Mouse (Mus musculus) adrenal gland, adult 18-20 months (tissue): Measurements from ENCODE around the gene Tbxa2r. TPM values are rescaled to one million over a fixed set of nuclear protein-coding genes. Genes with fewer than 3 reads are reported as not detected.

Source experiments
- DNase-seq, 2 experiments: peaks; one replicate each; pipeline ENCODE4 v3.0.0; 2021 to 2022; ENCODE audit warnings: low spot score in 2 of 2
- long read RNA-seq, 2 experiments: library from polyadenylated mRNA; stranded (forward); transcript quantifications; one replicate each; pipeline ENCODE4 v2.0.0; 2021
- total RNA-seq, 2 experiments: library from RNA; stranded (reverse); gene quantifications; 1 replicate in 1 of 2; 2 replicates in 1 of 2; pipeline ENCODE4 v1.2.3; 2021

Tbxa2r gene
- total RNA-seq, result 10 to 100 TPM; 23.3 to 29.2 TPM
- long read RNA-seq, experiment 1, transcript Tbxa2r-201 (3 exons, 1,765 nt), result major isoform, 25 of 27 reads
- long read RNA-seq, experiment 1, partial matches to known transcripts, result 1 of 27 reads
- long read RNA-seq, experiment 1, other reads (novel, unspliced or antisense), result 0 of 27 reads
- long read RNA-seq, experiment 2, transcript Tbxa2r-202 (4 exons, 1,919 nt), result minor isoform, 6 of 149 reads
- long read RNA-seq, experiment 2, transcript Tbxa2r-201 (3 exons, 1,765 nt), result major isoform, 121 of 149 reads
- long read RNA-seq, experiment 2, partial matches to known transcripts, result 16 of 149 reads
- long read RNA-seq, experiment 2, other reads (novel, unspliced or antisense), result 6 of 149 reads

DNA sequence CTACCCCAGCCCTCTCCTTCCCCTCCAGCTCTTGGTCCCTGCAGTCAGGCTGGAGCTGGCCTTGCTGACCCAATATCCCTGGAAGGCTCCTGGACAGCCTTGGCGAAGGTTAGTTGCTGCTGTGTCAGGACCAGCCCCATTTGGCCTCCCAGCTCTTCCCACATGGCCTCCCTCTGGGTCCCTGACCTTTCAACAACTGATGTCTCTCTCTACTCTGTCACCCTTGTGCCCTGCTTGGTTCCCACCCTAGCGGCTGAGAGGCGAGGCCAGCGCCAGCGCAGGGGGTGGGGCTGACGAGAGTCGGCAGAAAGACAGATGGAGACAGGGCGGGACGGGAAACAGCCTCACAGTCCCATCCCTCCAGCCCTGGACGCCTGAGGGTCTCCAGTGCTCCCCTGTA is at the start of gene Tbxa2r:
Gene Tbxa2r (plus strand): TSS at position 346 of the 400 bp plus-strand sequence.
- DNase-seq, result peak; percentile 72 to 74

DNA sequence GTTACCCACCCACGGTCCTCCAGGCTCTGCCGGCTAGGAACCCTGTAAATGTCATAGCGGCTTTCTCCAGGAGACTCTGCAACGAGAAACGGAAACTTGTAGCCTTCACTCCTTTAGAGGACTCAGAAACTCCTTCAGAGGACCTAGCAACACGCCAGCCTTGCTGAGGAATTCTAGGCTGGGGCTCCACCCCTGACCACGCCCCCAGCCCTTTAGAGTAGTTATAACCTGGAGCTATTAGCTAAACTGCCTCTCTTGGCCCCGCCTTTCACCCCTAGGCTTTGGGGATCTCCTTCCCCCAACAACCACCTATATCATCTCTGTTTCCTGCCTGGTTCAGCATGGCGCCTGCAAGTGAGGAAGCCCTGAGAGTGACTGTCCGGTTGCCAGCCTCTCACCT is 49.0 kb upstream of the Tbxa2r start:
- no peak for DNase-seq

DNA sequence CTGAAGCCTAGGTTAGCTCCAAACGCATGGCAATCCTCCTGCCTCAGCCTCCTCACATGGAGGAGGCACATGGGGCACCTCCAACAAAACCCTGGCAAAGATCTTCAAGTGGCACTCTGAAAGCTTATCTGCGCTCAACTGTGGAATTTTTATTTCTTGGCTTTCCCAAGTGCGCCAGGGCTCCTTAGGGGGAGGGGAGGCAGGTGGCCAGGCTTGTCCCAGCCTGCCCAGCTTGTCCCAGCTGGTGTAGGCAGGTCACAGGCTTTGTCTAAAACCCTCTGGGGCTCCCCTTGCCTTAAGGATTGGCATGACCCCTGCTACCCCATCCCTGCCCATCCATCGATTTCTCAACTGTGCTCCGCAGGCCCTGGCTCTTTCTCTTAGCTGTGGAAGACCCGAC is 44.3 kb upstream of the Tbxa2r start:
- no peak for DNase-seq

DNA sequence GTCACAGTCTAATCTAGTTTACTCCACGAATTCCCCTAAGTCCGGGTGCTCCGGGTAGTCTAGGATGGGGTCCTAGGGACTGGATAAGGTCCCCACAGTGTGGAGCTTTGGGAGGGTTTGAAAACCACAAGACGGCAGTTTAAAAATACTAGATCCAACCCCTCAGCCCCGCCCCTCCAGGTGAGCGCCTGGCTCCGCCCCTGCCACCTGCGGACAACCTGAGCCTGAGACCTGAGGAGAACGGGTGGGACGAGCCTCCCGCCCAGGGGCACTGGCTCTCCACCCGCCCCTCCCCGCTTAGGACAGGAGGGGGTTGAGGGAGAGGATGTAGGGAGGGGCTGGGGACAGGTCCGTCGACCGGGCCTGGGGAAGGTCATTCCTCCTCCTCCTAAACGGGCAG is 43.8 kb upstream of the Tbxa2r start:
- no peak for DNase-seq

DNA sequence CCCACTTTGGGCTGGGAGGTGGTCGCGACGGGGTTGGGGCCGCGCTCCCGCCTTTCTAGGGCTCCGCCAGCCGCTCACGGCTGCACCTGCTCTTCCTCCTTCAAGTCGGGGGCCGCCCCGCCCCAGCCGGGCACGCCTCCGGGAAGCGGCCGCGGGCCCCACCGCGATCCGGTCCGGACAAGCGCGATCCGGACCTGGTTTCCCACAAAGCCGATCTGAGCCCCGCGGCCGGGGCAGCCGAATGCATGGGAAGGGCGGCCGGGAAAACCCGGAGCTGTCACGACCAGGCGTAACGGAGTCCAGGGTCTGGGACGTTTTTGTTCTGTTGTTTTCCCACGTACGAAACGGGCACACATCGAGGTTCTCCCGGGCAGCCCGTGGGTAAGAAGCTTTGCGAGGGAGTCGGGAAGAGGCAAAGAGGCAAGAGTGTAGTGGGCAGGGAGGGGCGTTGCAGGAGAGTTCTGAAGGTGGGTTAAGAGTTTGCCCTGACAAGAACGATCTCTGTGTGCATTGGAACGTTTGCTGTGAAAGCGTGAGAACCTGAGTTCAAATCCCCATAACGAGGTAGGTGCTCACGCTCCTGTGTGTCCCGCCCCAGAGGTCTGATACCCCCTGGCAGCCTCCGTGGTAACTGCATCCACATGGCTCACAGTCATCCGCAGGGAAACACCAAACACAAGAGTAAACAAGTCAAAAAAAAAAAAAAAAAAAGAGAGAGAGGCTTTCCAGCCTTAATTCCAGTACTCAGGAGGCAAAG is 42.7 kb upstream of the Tbxa2r start:
- peak; percentile 84 to 92 for DNase-seq

DNA sequence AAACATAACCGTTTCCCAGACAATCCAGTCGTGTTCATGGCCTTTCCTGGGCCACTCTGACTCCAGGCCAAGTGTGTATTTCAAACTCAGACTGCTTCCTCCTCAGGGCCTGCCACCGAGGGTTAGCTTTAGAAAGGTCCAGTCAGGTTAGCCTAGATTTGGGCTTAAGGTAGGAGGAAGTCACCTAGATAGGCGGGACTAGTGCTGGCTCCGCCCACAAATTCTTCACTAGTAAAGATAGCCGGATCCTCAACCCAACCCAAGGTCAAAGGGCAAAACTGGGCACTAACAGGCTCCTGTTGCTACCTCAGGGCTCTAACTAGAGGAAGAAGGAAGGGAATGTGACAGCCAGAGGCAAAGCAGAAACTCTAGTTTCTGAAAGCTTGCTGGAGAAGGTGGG is 41.9 kb upstream of the Tbxa2r start:
- DNase-seq, result no peak

DNA sequence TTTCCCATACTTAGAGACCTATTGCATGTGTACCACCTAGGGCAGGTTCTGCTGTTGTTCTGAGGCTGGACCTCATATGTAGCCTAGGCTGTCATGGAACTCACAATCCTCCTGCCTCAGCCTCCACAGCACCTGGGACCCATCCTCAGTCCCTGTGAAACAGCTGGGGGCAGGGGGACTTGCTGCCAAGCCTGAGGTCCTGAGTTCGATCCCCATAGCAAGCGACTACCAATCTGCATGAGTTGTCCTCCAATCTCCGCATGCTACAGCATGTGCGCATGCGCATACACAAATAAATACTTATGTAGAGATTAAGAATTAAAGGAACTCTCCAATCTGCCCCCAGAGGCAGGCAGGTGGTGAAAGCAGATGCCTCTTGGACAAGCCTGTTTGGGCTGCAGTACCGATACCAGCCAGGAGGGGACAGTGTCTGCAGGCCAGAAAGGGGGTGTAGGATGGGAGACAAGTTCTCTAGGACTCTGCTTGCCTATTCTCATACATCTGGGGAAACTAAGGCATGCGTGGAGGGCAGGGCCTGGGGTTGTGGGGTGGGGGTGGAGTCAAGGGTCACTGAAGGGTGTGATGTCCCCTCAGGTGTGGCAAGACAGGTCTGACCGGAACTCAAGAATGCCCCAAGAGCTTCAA is 40.9 kb upstream of the Tbxa2r start:
- peak in 1 of 2 experiments; percentile 60 for DNase-seq

DNA sequence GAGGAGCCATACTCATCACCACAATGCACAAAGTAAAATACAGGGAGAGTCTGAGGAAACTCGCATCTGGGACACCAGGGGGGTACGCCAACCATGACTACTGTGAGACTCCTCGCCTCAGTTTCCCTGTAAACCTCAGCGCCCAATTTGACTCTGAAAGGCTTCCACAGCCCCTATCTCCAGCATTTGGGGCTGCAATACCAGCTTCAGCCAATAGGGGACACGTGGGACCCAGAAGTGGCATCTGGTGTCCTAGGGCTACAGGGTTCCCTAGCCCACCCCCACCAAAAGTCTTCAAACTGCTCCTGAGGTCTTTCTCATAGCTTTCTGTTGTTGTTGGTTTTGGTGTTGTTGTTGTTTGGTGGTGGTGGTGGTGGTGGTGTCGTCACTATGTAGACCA is 39.9 kb upstream of the Tbxa2r start:
- DNase-seq, result peak in 1 of 2 experiments; percentile 49

DNA sequence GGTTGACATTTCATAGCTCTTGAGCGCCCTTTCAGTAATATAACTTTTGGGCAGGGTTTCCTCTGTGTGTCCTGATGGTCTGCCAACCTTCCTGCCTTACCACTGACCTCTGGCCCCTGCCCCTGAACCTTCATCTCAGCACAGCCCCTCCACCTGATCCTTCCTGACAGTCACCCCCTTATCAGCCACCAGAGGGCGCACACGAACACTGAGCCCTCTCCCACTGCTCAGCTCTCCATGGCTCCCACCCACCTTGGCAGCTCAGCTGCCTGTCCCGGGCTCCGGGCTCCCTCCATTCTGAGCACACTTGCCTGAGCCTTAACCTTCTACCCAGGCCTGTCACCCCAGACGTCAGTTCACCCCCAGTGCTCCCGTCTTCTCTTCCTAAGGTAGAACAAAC is 39.3 kb upstream of the Tbxa2r start:
- peak; percentile 57 to 68 for DNase-seq

DNA sequence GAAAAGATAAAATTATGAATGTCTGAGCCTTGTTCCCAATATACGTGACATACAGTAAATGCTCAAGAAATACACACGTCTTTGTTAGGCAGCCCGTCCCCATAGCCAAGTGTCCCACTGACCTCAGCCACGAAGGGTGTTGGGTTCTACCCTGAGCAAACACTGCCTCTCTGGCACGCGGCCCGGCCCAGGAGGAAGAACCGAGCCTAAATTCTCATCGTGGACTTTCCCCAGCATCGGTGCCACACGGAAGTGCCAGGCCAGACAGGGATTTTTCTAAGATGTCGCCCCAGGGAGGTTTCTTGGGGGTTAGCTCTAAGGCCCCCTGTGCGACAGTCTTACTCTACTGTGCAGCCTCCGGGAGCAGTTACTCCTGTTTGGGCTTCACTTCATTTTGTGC is 38.7 kb upstream of the Tbxa2r start:
- no peak for DNase-seq

DNA sequence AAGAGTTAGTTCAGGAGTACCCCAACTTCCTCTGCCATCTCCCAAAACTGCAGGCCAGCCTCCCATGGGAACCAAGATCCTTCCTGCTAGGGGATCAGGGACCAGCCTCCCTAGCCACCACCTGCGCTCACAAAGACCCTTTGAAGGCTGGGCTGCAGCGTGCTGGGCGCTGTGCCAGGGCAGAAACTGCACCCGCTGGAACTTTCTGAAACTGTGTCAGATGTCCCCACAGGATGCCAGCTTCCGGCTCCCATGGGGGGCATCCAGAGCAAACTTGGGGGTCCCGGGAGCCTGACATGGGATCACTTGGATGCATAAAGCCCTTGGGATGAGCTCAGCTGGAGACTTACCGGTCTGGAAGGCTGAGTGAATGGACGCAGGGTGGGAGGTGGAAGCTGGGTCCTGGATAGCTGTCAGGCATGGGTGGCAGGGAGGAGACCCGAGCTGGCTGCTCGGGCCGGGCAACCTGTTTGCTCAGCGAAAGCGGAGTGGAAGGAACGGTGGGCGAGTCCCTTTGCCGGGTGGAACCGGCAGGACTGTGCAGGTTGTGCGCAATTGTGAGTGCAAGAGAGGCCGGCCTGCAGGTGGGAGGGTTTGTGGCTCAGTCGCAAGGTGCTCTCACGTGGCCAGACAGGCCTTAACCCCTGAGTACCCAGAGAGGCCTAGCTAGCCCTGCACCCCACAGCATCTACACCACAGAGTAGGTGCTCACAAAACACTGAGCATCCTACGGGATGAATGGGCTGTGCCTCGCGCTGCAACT is 37.7 kb upstream of the Tbxa2r start:
- DNase-seq, result no peak

DNA sequence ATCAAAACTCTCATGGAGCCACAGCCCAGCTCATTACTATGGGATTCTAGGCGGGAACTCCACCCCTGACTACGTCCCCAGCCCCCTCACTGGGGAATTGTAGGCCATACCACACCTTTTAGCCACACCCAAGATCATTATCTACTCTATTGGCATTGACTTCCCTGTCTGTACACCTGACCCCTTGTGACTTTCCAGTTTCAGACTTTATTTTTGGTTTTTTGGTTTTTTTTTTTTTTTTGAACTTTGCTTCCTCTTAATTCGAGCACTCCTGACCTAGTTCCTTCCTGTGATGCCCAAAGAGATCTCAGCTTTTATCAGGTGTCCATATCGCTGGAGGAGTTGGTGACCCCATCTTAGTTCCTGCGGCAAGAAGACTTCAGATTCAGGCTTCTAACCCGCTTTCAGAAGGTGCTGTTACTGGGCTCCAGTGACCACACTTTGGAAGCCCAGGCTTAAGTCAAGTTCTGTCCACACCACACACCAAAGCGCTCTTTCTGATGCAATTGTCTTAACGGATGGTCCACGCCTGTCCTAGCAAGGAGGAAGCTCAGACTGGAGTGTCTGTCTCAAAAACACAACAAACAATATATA is 36.9 kb upstream of the Tbxa2r start, which contains the start of gene Tjp3:
Gene Tjp3 (minus strand): TSS at position 71 of the 594 bp plus-strand sequence.
- DNase-seq, result no peak

DNA sequence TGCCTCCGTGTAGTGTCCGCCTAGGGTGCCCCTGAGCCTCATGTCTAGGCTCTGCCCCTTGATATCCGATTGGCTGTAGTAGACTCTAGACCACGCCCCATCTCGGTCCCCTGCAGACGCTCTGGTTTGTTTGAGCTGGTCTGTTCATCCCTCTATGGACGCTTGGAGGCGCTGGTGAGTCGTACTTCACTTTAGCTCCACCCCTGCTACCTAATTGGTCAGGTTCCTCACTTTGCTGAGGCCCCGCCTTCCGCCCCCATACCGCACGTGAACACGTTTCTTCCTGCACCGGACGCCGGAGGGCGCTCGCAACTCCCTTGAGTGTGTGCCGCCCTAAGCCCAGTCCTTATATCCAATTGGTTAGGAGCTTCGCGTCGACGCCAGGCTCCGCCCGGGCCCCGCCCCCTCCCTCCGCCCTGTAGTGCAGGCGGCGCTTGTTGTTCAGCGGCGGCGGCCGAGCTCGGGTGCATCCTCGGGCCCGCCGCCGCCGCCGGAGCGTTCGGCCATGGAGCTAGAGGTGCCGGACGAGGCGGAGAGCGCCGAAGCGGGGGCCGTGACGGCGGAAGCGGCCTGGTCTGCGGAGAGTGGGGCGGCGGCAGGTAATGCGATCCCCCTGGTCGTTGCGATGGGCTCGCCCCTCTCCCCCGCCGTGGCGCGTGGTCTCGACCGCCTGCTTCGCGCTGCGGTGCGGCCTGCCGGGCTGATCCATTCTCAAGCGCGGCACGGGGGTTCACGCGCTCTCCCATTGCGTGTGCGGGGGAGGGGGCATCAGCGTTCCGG is 35.8 kb upstream of the Tbxa2r start, which contains the start of gene Pip5k1c:
Gene Pip5k1c (plus strand): TSS at position 410 of the 780 bp plus-strand sequence.
- DNase-seq, result peak; percentile 97

DNA sequence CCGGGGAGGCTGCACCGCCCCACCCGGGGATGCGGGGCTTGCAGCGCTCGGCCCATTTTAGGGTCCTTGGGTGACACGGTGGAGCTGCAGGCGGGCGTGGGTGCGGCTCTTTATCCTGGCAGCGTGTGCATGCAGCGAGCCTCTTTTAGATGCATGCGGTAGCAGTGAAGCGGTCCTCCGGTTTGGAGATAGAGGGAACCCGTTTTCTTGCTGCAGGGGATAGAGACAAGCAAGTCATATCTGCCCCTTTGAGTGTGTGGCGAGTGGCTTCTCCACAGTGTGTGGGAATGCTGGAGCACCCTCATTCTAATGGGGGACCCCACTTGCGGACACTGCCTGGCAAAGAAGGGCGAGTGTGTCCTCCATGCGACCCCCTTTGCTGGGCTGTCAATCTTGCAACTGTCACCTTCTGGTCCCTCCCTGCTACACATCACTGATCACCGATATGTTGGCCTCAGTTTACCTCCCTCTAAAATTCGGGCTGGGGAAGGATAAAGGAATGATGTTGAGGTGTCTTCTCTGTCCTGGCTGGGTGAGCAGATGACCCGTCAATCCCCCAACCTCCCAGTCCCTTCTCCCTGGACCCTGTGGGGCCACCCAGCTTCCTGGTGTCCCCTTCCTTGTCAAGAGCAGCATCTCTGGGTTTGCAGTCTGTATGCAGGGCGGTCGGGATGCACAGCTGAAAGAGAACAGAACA is 35.0 kb upstream of the Tbxa2r start:
- DNase-seq, result no peak

DNA sequence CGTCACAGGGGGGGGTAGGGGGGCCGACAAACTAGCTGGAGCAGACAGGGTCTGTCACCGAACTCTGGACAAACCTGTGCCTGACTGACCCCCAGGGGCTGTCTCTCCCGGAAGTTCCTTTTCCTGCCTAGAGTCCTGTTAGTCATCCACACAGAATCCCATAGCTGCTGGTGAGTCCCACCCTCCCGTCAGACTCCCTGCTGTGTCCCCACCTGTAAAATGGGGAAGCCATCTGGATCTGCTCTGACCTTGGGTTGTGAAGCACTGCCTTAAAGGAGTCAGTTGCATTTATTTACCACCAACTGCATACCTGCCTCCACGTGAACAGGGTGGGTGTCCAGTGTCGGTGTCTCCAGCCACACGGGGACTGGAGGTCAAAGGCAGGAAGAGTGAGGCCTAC is 34.1 kb upstream of the Tbxa2r start:
- DNase-seq, result no peak

DNA sequence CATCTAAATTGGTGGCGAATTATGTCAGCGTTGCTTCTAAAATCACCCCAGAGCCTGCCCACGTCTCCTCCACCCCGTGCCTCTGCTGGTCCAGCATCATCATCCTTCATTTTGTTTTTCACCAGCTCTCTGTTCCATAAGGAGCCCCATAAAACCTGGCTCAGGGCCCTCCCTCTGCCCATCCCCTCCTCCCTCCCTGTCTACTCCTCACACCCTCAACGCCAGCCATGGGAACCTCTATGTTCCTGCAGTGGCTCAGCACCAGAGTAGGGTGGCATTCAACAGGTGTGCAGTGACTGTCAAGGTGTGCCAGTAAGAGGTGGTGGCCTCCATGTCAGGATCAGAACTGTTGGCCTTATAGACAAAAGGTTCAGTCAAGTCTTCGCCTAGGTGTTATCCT is 33.3 kb upstream of the Tbxa2r start:
- no peak for DNase-seq

DNA sequence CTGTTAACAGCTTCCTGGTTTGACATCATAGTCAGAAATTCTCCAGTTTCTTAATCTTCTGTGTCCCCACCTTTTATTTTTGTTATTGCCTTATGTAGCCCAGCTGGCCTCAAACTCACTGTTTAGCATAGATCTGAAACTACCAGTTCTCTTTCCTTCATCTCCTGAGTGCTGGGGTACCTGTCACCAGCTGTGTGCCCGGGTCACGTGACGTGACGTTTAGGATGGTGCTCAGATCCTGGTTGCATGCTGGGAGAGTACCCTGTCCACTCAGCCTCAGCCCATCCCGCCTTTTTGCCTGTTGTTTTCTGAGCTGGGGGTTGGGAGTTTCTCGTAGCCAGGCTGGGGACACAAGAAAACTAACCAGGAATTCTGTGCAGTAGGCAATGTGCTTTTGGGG is 31.3 kb upstream of the Tbxa2r start:
- DNase-seq, result no peak

DNA sequence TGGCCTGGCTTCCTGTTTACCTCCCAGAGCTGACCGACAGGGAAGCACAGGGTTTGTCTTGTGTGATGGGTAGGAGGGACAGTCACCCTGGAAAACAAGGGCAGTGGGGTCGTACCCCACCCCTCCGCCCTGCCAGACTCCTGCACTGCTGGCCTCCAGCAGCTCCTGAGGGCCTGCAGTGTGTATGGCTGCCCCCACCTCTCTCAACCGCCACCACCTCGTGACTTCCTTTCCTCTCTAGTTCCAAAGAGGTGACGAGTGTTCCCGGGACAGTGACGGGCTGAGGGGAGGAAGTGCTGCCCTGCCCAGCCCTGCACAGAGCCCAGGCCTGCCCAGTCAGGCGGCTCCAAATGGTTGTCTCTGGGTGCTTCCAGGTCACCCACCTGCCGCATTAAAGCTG is 30.7 kb upstream of the Tbxa2r start:
- DNase-seq, result peak in 1 of 2 experiments; percentile 43

DNA sequence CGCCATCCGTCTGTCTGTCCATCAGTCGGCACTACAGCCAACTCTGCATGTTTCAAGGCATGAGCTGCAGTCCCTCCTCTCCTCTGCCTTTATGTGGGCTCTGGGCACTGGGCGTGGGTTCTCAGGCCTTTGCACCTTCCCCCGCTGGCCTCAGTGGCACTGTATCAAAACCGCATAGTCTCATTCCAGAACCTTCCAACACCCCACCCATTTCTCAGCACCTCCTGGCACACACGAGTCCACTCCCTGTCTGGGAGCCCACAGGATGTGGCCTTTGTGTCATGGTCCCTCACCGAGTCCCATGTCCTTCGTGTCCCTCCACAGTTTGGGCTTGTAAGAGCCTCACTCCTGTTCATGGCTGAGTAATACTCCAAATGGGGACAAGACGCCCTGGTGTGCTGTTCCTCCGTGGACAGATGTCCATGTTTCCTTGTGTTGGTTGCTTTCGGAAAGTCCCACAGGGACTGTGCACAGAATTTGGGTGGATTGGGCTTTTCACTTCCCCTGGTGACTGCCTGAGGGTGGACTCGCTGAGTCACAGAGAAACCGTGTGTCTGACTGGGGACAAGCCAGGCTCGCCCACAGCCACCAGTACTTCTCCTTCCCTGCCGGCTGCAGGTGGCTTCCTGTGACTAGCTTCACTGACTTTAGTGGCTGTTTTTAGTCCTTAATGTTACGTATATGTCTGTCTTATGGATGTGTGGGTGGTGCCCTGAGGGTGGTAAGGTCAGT is 30.0 kb upstream of the Tbxa2r start:
- DNase-seq, result no peak
